Mouse (Mus musculus): Measurements from ENCODE around the gene Hbq1a. TPM values are rescaled to one million over a fixed set of nuclear protein-coding genes. Genes with fewer than 3 reads are reported as not detected.
"Not testable (repeated sequence)": the region's sequence is repeated elsewhere in the genome, so short reads cannot be mapped to it uniquely, and the experiment has no call there.

Hbq1a gene
- polyA plus RNA-seq (2012; fragmentation: generic; extraction: Trizol) = 0.11 TPM
- long read RNA-seq, experiment 1 = 0 reads
- long read RNA-seq, experiment 2 = 0 reads

DNA sequence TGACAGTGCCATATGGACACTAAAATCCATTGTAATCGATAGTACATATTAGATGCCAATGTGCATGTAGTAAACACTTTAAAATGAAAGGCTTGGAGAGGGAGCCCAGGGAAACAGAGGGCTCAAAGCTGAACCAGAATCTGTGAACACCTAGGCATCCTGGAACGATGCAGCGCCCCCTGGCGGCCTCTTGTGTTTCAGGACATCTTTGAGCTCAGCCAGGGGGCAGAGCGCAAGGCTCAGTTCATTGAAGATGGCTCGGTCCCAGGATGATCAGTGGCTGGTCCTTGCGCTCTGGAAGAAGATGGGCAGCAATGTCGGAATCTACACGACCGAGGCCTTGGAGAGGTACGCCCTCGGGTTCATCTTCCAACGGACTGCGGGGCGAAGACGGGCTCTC is at the start of gene Hbq1a:
Gene Hbq1a, plus strand, starts transcription at position 205 of the 400 bp plus-strand sequence.
- H3ac ChIP-seq (ENCODE audit: control insufficient read depth, insufficient read length, low read depth); H3K36me3 ChIP-seq (ENCODE audit: control insufficient read depth, insufficient read depth); H3K4me3 ChIP-seq (ENCODE audit: insufficient read depth, poor library complexity, severe bottlenecking); H3K79me2 ChIP-seq (ENCODE audit: control insufficient read depth, insufficient read depth); H3K79me3 ChIP-seq (ENCODE audit: low read depth): not testable (repeated sequence)
- peaks cover 29% of the 10 kb centered on the region for H3K27me3 ChIP-seq (ENCODE audit: control insufficient read depth, insufficient read depth, insufficient read length)

- Histone ChIP-seq H3ac (ENCODE audit: control insufficient read depth, insufficient read length, low read depth) (peak overlapping the region; percentile 54), H3K27me3 (ENCODE audit: control insufficient read depth, insufficient read depth, insufficient read length) (no peaks in the 10 kb centered on the region), H3K36me3 (ENCODE audit: control insufficient read depth, insufficient read depth) (peaks cover 70% of the 10 kb centered on the region), H3K4me3 (ENCODE audit: insufficient read depth, poor library complexity, severe bottlenecking) (no peak overlapping the region), H3K79me2 (ENCODE audit: control insufficient read depth, insufficient read depth) (peaks cover 17% of the 10 kb centered on the region), H3K79me3 (ENCODE audit: low read depth) (no peaks in the 10 kb centered on the region)
- TF ChIP-seq MYOD1 (IDR thresholded peaks at IDR 0.05; ENCODE audit: control insufficient read depth, insufficient read length, low read depth) (peak; percentile 93), MYOG (IDR thresholded peaks at IDR 0.05; ENCODE audit: control insufficient read depth, extremely low read depth, insufficient read length) (no peak), FOSL1 (IDR thresholded peaks at IDR 0.05; ENCODE audit: insufficient read depth, low read length, poor library complexity, severe bottlenecking) (peak; percentile 49)
Observed at GRCm38 (mm10) chr11:32250880-32251763, 48.7 kb upstream of the Hbq1a start.

GRCm38 (mm10) chr11:32253121-32253520 is 46.7 kb upstream of the Hbq1a start:
- Histone ChIP-seq H3K79me3 (ENCODE audit: low read depth) (no peaks in the 10 kb centered on the region), H3K27me3 (ENCODE audit: control insufficient read depth, insufficient read depth, insufficient read length) (no peaks in the 10 kb centered on the region), H3K36me3 (ENCODE audit: control insufficient read depth, insufficient read depth) (peaks cover 50% of the 10 kb centered on the region), H3ac (ENCODE audit: control insufficient read depth, insufficient read length, low read depth) (no peak overlapping the region), H3K4me3 (ENCODE audit: insufficient read depth, poor library complexity, severe bottlenecking) (no peak overlapping the region), H3K79me2 (ENCODE audit: control insufficient read depth, insufficient read depth) (peaks cover 17% of the 10 kb centered on the region)
- TF ChIP-seq FOSL1 (IDR thresholded peaks at IDR 0.05; ENCODE audit: insufficient read depth, low read length, poor library complexity, severe bottlenecking) (no peak), MYOD1 (IDR thresholded peaks at IDR 0.05; ENCODE audit: control insufficient read depth, insufficient read length, low read depth) (peak; percentile 78), MAX (IDR thresholded peaks at IDR 0.05) (no peak), CEBPB (IDR thresholded peaks at IDR 0.05; ENCODE audit: low read depth) (no peak), CTCF (IDR thresholded peaks at IDR 0.05; ENCODE audit: control insufficient read depth, insufficient read depth, insufficient read length) (no peak)

GRCm38 (mm10) chr11:32256146-32256545 is 43.7 kb upstream of the Hbq1a start:
- TF ChIP-seq CEBPB (IDR thresholded peaks at IDR 0.05; ENCODE audit: low read depth) (no peak), USF1 (IDR thresholded peaks at IDR 0.05; ENCODE audit: low read depth) (no peak), MYOG (IDR thresholded peaks at IDR 0.05; ENCODE audit: control insufficient read depth, extremely low read depth, insufficient read length) (no peak), MAX (IDR thresholded peaks at IDR 0.05) (no peak), CTCF (IDR thresholded peaks at IDR 0.05; ENCODE audit: control insufficient read depth, insufficient read depth, insufficient read length) (no peak), FOSL1 (IDR thresholded peaks at IDR 0.05; ENCODE audit: insufficient read depth, low read length, poor library complexity, severe bottlenecking) (no peak), MYOD1 (IDR thresholded peaks at IDR 0.05; ENCODE audit: control insufficient read depth, insufficient read length, low read depth) (no peak)
- Histone ChIP-seq H3ac (ENCODE audit: control insufficient read depth, insufficient read length, low read depth) (peak overlapping the region; percentile 25), H3K4me3 (ENCODE audit: insufficient read depth, poor library complexity, severe bottlenecking) (no peak overlapping the region), H3K79me2 (ENCODE audit: control insufficient read depth, insufficient read depth) (peaks cover 27% of the 10 kb centered on the region), H3K79me3 (ENCODE audit: low read depth) (peaks cover 1% of the 10 kb centered on the region), H3K27me3 (ENCODE audit: control insufficient read depth, insufficient read depth, insufficient read length) (no peaks in the 10 kb centered on the region), H3K36me3 (ENCODE audit: control insufficient read depth, insufficient read depth) (peaks cover 45% of the 10 kb centered on the region)

DNA sequence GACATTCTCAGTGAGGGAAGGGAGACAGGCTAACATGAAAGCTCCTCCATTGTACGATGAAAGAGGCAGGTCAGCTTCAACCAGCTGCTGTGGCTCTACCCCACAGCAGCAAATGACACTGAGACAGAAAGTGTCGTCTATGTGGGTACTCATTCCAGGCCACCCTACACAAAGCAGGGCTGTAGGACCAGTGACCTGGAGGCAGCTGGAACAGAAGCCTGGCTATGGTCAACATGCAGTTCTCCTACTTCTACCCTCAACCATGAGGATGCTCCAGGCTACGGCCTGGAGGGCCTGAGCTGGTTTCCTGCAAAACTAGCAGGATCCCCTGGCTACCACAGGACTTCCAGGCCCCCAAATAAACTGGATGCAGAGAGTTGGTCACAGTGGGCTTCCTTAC is 43.3 kb upstream of the Hbq1a start:
- TF ChIP-seq MYOG (IDR thresholded peaks at IDR 0.05; ENCODE audit: control insufficient read depth, extremely low read depth, insufficient read length) = no peak
- H3K27me3 ChIP-seq (ENCODE audit: control insufficient read depth, insufficient read depth, insufficient read length) = no peaks in the 10 kb centered on the region
- H3K36me3 ChIP-seq (ENCODE audit: control insufficient read depth, insufficient read depth) = peaks cover 49% of the 10 kb centered on the region
- H3K79me2 ChIP-seq (ENCODE audit: control insufficient read depth, insufficient read depth) = peaks cover 31% of the 10 kb centered on the region
- H3ac ChIP-seq (ENCODE audit: control insufficient read depth, insufficient read length, low read depth) = no peak overlapping the region
- H3K4me3 ChIP-seq (ENCODE audit: insufficient read depth, poor library complexity, severe bottlenecking) = no peak overlapping the region
- peaks cover 1% of the 10 kb centered on the region for H3K79me3 ChIP-seq (ENCODE audit: low read depth)

DNA sequence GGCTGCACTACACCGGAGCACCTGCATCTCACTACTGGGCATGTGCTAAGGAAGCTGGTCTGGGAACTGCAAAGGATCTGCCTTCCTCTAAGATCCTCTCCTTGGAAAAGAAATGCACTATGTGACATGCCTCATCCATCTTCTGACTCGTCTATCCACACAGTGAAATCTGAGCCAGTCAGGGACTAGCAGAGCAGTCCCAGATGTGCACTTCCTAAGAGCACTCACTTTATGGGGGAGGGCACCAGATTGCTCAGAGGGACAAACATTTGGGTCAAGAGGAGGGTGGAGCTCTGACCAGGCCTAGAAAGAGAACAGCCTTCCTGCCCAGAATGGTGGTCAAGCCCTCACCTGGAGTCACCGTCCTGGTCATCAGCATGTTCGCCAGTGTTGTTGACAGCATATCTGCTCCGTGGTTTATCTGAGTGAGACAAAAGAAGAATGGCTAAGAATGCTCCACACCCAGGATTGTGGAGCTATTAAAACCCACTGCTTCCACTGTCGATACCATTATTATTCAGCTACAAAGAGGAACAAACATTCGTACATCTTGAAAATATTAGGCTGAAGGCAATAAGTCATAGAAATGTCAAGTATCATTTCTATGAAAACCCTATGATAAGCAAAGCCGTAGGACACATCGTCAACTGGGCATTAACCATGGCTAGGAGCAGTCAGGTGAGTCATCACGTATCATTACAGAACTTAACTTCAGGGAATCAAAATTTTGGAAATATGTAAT is 37.0 kb upstream of the Hbq1a start:
- H3ac ChIP-seq (ENCODE audit: control insufficient read depth, insufficient read length, low read depth) = no peak overlapping the region
- no peaks in the 10 kb centered on the region for H3K27me3 ChIP-seq (ENCODE audit: control insufficient read depth, insufficient read depth, insufficient read length)
- H3K36me3 ChIP-seq (ENCODE audit: control insufficient read depth, insufficient read depth) = peaks cover 23% of the 10 kb centered on the region
- H3K4me3 ChIP-seq (ENCODE audit: insufficient read depth, poor library complexity, severe bottlenecking) = no peak overlapping the region
- no peak for TF ChIP-seq CTCF (IDR thresholded peaks at IDR 0.05; ENCODE audit: control insufficient read depth, insufficient read depth, insufficient read length)
- peak; percentile 22 for TF ChIP-seq FOSL1 (IDR thresholded peaks at IDR 0.05; ENCODE audit: insufficient read depth, low read length, poor library complexity, severe bottlenecking)
- TF ChIP-seq MYOG (IDR thresholded peaks at IDR 0.05; ENCODE audit: control insufficient read depth, extremely low read depth, insufficient read length) = no peak
- peaks cover 63% of the 10 kb centered on the region for H3K79me2 ChIP-seq (ENCODE audit: control insufficient read depth, insufficient read depth)
- H3K79me3 ChIP-seq (ENCODE audit: low read depth) = peaks cover 19% of the 10 kb centered on the region
